In genomic region chr3:116914374-116914773, GRCm38 (mm10) we compare ENCODE assay signal across 23 mouse cellular contexts. TPM values are rescaled to one million over a fixed set of nuclear protein-coding genes. Genes with fewer than 3 reads are reported as not detected.
DNase-seq lines count a peak whose midpoint lies in the region; ATAC-seq and TF ChIP-seq lines count a peak whose summit lies in the region.
"Had no signal": no experiment of that assay in that cellular context is flagged by ENCODE, and none has a peak within 500 bp of the region (broad histone marks: within the 10 kb centered on the region; RNA-seq: fewer than 3 reads in every experiment).

No protein-coding gene starts in this region.

- H3K9ac ChIP-seq in heart, embryonic 13.5 days, result no peak overlapping the region
- no peak overlapping the region for H3K9ac ChIP-seq in MEL (ENCODE audit: control insufficient read depth, low read depth, low read length, poor library complexity, severe bottlenecking)
- H3K9ac ChIP-seq: embryonic facial prominence, embryonic 13.5 days; forebrain, embryonic 13.5 days; forebrain, postnatal 0 days; hindbrain, embryonic 14.5 days; intestine, embryonic 15.5 days had no signal

- H3K79me2 ChIP-seq in MEL (ENCODE audit: control insufficient read depth, insufficient read depth, low read length, poor library complexity), result no peaks in the 10 kb centered on the region

- TF ChIP-seq POLR2A in MEL (IDR thresholded peaks at IDR 0.05; ENCODE audit: control insufficient read depth in 1 of 2, insufficient read depth in 1 of 2, low read depth in 1 of 2, low read length in 2 of 2, poor library complexity in 1 of 2), result no peak
- no peak for TF ChIP-seq POLR2A in thymus, adult 2 months (IDR thresholded peaks at IDR 0.05; ENCODE audit: control insufficient read depth, extremely low read depth, insufficient read depth, low read length, poor library complexity)

- WGBS in heart, embryonic 13.5 days, result 47% methylated on average over 6 of the region's 6 CpGs
- WGBS in thymus, adult 2 months, result 97% methylated on average over 6 of the region's 6 CpGs

- peaks cover 12% of the 10 kb centered on the region for H3K4me1 ChIP-seq in heart, embryonic 13.5 days
- H3K4me1 ChIP-seq in G1E (ENCODE audit: insufficient read depth, low read depth, low read length) (no peaks in the 10 kb centered on the region), MEL (ENCODE audit: control insufficient read depth in 1 of 2, insufficient read depth in 2 of 2, low read length in 2 of 2) (no peaks in the 10 kb centered on the region)
- H3K4me1 ChIP-seq in thymus, adult 2 months (replicated peaks; ENCODE audit: control insufficient read depth, insufficient read depth, low read length), result no peaks in the 10 kb centered on the region
- H3K4me1 ChIP-seq: embryonic facial prominence, embryonic 13.5 days; forebrain, embryonic 13.5 days; hindbrain, embryonic 10.5 days; intestine, embryonic 15.5 days had no signal

- H3K4me2 ChIP-seq in heart, embryonic 13.5 days, result no peak overlapping the region
- H3K4me2 ChIP-seq: embryonic facial prominence, embryonic 13.5 days; forebrain, embryonic 13.5 days; hindbrain, embryonic 14.5 days; intestine, embryonic 15.5 days had no signal

- no peak for DNase-seq in heart, postnatal 36 days
- DNase-seq in G1E (ENCODE audit: low spot score) (no peak), MEL (ENCODE audit: low read depth, low spot score) (no peak)
- DNase-seq in heart, postnatal 4 days, result peak; percentile 30
- DNase-seq in thymus, adult 2 months, result no peak
- DNase-seq: adrenal gland, postnatal 14 days; cerebellum, adult 11-12 months; cerebellum, adult 9-10 months; cerebellum, postnatal 25 days; forebrain, postnatal 0 days; gastrocnemius, postnatal 14 days; kidney, adult 18-20 months had no signal

- H3K36me3 ChIP-seq in heart, embryonic 13.5 days, result no peaks in the 10 kb centered on the region
- H3K36me3 ChIP-seq in G1E (replicated peaks) (peaks cover 3% of the 10 kb centered on the region), MEL (ENCODE audit: control insufficient read depth in 1 of 2, insufficient read depth in 2 of 2, low read length in 2 of 2) (no peaks in the 10 kb centered on the region)
- H3K36me3 ChIP-seq in thymus, adult 2 months (ENCODE audit: control insufficient read depth, insufficient read depth, low read length), result no peaks in the 10 kb centered on the region
- H3K36me3 ChIP-seq: embryonic facial prominence, embryonic 13.5 days; hindbrain, embryonic 10.5 days; intestine, embryonic 15.5 days had no signal

- H3K27me3 ChIP-seq in heart, embryonic 13.5 days (replicated peaks), result no peaks in the 10 kb centered on the region
- peaks cover 5% of the 10 kb centered on the region for H3K27me3 ChIP-seq in G1E (ENCODE audit: insufficient read depth, low read length)
- no peaks in the 10 kb centered on the region; a peak in 1 of 4 replicates for H3K27me3 ChIP-seq in MEL (ENCODE audit: control insufficient read depth in 1 of 2, insufficient read depth in 2 of 2, low read length in 2 of 2)
- H3K27me3 ChIP-seq in thymus, adult 2 months (ENCODE audit: control insufficient read depth, insufficient read depth, low read length), result no peaks in the 10 kb centered on the region
- H3K27me3 ChIP-seq: embryonic facial prominence, embryonic 13.5 days; forebrain, embryonic 13.5 days; intestine, embryonic 15.5 days had no signal

- no peak for TF ChIP-seq EP300 in MEL (IDR thresholded peaks at IDR 0.05; ENCODE audit: low read depth in 1 of 2, low read length in 2 of 2)

- H3K27ac ChIP-seq in heart, embryonic 13.5 days (replicated peaks), result peak overlapping the region; percentile 48
- no peak overlapping the region for H3K27ac ChIP-seq in MEL (ENCODE audit: control insufficient read depth, low read depth, low read length)
- H3K27ac ChIP-seq in thymus, adult 2 months (ENCODE audit: control insufficient read depth, insufficient read depth, low read length), result no peak overlapping the region
- H3K27ac ChIP-seq: embryonic facial prominence, embryonic 13.5 days; forebrain, embryonic 13.5 days; hindbrain, embryonic 10.5 days; hindbrain, embryonic 14.5 days; intestine, embryonic 15.5 days had no signal

- no peak for TF ChIP-seq RAD21 in MEL (IDR thresholded peaks at IDR 0.05; ENCODE audit: low read depth, low read length)

- no peak for ATAC-seq in heart, embryonic 13.5 days (ENCODE audit: extremely low read depth, insufficient number of reproducible peaks, low FRiP score, low TSS enrichment)
- ATAC-seq in G1E (ENCODE audit: extremely low read depth, insufficient number of reproducible peaks, low FRiP score, poor library complexity, severe bottlenecking), result peak; percentile 10; the same call in 1 of the 2 replicates
- ATAC-seq: forebrain, embryonic 13.5 days; forebrain, postnatal 0 days; intestine, embryonic 15.5 days had no signal

- intact Hi-C loops in heart, postnatal 36 days (cut with DNase I), result no loop called here

- no peak overlapping the region for H3K4me3 ChIP-seq in heart, embryonic 13.5 days
- H3K4me3 ChIP-seq in G1E (ENCODE audit: low read depth, low read length) (no peak overlapping the region), MEL (ENCODE audit: control insufficient read depth in 1 of 2, insufficient read depth in 1 of 2, low read depth in 2 of 2, low read length in 2 of 2) (no peak overlapping the region)
- H3K4me3 ChIP-seq in thymus, adult 2 months (ENCODE audit: control insufficient read depth, insufficient read depth, low read length), result no peak overlapping the region
- H3K4me3 ChIP-seq: embryonic facial prominence, embryonic 13.5 days; forebrain, embryonic 13.5 days; hindbrain, embryonic 10.5 days; intestine, embryonic 15.5 days had no signal

- TF ChIP-seq CTCF in G1E (IDR thresholded peaks at IDR 0.05; ENCODE audit: low read depth, low read length) (no peak), MEL (IDR thresholded peaks at IDR 0.05 in 2 of 3, conservative IDR thresholded peaks at IDR 0.05 in 1 of 3; ENCODE audit: control insufficient read depth in 1 of 3, insufficient read depth in 1 of 3, low read depth in 2 of 3, low read length in 3 of 3, poor library complexity in 1 of 3, severe bottlenecking in 1 of 3) (no peak)
- TF ChIP-seq CTCF in thymus, adult 2 months (IDR thresholded peaks at IDR 0.05; ENCODE audit: borderline replicate concordance, control insufficient read depth, extremely low read depth, insufficient read depth, low read length, poor library complexity), result no peak

- H3K9me3 ChIP-seq in heart, embryonic 13.5 days, result no peaks in the 10 kb centered on the region
- H3K9me3 ChIP-seq in G1E (replicated peaks) (no peaks in the 10 kb centered on the region), MEL (replicated peaks; ENCODE audit: insufficient read depth, low read length) (no peaks in the 10 kb centered on the region)
- H3K9me3 ChIP-seq: embryonic facial prominence, embryonic 13.5 days; forebrain, embryonic 13.5 days; hindbrain, embryonic 10.5 days; intestine, embryonic 15.5 days had no signal

TF ChIP-seq in MEL, 35 proteins besides CTCF, POLR2A, EP300 and RAD21:
- TF ChIP-seq TAL1 (IDR thresholded peaks at IDR 0.05; ENCODE audit: low read length) (no peak), USF1 (IDR thresholded peaks at IDR 0.05; ENCODE audit: low read depth, low read length) (0 out of 2 replicates have a peak, but pooled peaks have one; percentile 23)

RNA-seq across cellular contexts. Expression of gene 4930455H04Rik, which starts 53.7 kb away (rescaled TPM):
- polyA plus RNA-seq in heart, embryonic 13.5 days (2015; fragmentation: Nextera tagmentation; extraction: Ambion mirVana), result not detected in 2 replicates
- total RNA-seq in heart, postnatal 36 days (2021), result not detected
- total RNA-seq in G1E (2014; fragmentation: Nextera tagmentation) (not detected in 2 replicates), G1E (2017) (0.17 TPM in 1 of 2 replicates, not detected in the other), MEL (2012; rRNA removed) (not detected in 2 replicates)
- polyA plus RNA-seq in G1E (2012) (not detected in 2 replicates), MEL (2012; ENCODE audit: insufficient read depth in 1 of 2, insufficient read length in 2 of 2, low read depth in 1 of 2, low replicate concordance in 2 of 2, missing spikeins in 1 of 2) (not detected)
- under 1 TPM in 1 of 2 experiments, not detected in 1; 0.32 TPM for total RNA-seq in heart, postnatal 4 days (2021)
- polyA plus RNA-seq in thymus, adult 2 months (2012; rRNA removed), result not detected in 2 replicates
- total RNA-seq: adrenal gland, postnatal 14 days; ES-E14; forebrain, postnatal 0 days; gastrocnemius, adult 18-20 months had no signal
- polyA plus RNA-seq: cortical plate, adult 2 months; embryonic facial prominence, embryonic 13.5 days; forebrain, embryonic 13.5 days; forebrain, postnatal 0 days; gonadal fat pad, adult 2 months; hindbrain, embryonic 10.5 days; hindbrain, embryonic 14.5 days; intestine, embryonic 15.5 days; kidney, embryonic 14.5 days had no signal

RNA-seq across cellular contexts. Expression of gene Palmd, which starts 54.4 kb away (rescaled TPM):
- 13.2 and 13.6 TPM in 2 replicates for polyA plus RNA-seq in heart, embryonic 13.5 days (2015; fragmentation: Nextera tagmentation; extraction: Ambion mirVana)
- total RNA-seq in heart, postnatal 36 days (2021), result 10 to 100 TPM; 47.0 to 64.1 TPM
- not detected in 2 replicates for total RNA-seq in G1E (2014; fragmentation: Nextera tagmentation)
- total RNA-seq in G1E (2017), result 0.17 and 0.22 TPM in 2 replicates
- polyA plus RNA-seq in G1E (2012), result not detected in 2 replicates
- total RNA-seq in MEL (2012; rRNA removed), result not detected in 2 replicates
- polyA plus RNA-seq in MEL (2012; ENCODE audit: insufficient read depth in 1 of 2, insufficient read length in 2 of 2, low read depth in 1 of 2, low replicate concordance in 2 of 2, missing spikeins in 1 of 2), result under 1 TPM in 1 of 2 experiments, not detected in 1; 0.08 TPM
- total RNA-seq in heart, postnatal 4 days (2021), result 10 to 100 TPM; 61.6 to 66.2 TPM
- polyA plus RNA-seq in thymus, adult 2 months (2012; rRNA removed), result 0.71 and 1.0 TPM in 2 replicates

RNA-seq across cellular contexts. Expression of gene Frrs1, which starts 55.1 kb away (rescaled TPM):
- 17.1 and 18.1 TPM in 2 replicates for polyA plus RNA-seq in heart, embryonic 13.5 days (2015; fragmentation: Nextera tagmentation; extraction: Ambion mirVana)
- total RNA-seq in heart, postnatal 36 days (2021), result 1 to 10 TPM; 2.7 to 5.0 TPM
- 99.0 and 105 TPM in 2 replicates for total RNA-seq in G1E (2014; fragmentation: Nextera tagmentation)
- total RNA-seq in G1E (2017), result 33.5 and 37.1 TPM in 2 replicates
- 8.7 and 26.1 TPM in 2 replicates for polyA plus RNA-seq in G1E (2012)
- total RNA-seq in MEL (2012; rRNA removed), result 78.5 and 88.3 TPM in 2 replicates
- polyA plus RNA-seq in MEL (2012; ENCODE audit: insufficient read depth in 1 of 2, insufficient read length in 2 of 2, low read depth in 1 of 2, low replicate concordance in 2 of 2, missing spikeins in 1 of 2), result 100 to 1,000 TPM in 1 of 2 experiments, 10 to 100 TPM in 1; 84.6 to 625 TPM
- total RNA-seq in heart, postnatal 4 days (2021), result 10 to 100 TPM in 1 of 2 experiments, 1 to 10 TPM in 1; 8.0 to 11.9 TPM
- 19.2 and 24.8 TPM in 2 replicates for polyA plus RNA-seq in thymus, adult 2 months (2012; rRNA removed)

Comparison
In these comparisons a context has a peak if more than half of its experiments do, and no peak if none do; other contexts are left out.
1. RNA of gene Palmd, which starts 54.4 kb away (total RNA-seq): 61.6 to 66.2 TPM in heart, postnatal 4 days and 47.0 to 64.1 TPM in heart, postnatal 36 days; 0.17 to 0.22 TPM in G1E and not detected in MEL; every median in the first group is over 10 times any median in the second.